Mouse (Mus musculus): ENCODE data around the gene Focad.

DNA sequence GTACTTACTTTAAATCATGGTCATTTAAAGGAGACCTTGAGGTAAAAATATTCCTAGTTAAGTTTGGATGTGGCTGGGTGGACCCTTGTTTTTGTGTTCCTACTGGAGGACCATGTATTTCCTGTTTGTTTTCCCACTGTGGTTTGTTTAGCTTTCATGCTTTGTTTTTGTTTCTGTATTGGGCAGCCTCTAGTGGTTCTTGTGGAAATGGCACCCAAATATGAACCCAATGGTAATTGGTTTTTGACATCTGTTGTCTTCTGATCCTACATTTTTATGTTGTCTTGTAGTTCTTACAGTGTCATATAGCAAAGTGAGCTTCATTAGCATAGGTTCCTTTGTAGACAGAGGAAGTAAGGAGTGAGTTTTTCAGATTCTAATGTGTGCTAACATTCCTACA is 207.9 kb downstream of the Focad start:
- TF ChIP-seq CTCF (IDR thresholded peaks at IDR 0.05; ENCODE audit: insufficient read depth, low read length) (0 out of 2 replicates have a peak, but pooled peaks have one; percentile 1), POLR2A (IDR thresholded peaks at IDR 0.05; ENCODE audit: borderline replicate concordance, extremely low read depth, low read depth, low read length) (no peak)
